ENCODE assay signal across 11 mouse cellular contexts in genomic region chr10:79636287-79636686, GRCm38 (mm10). TPM values are rescaled to one million over a fixed set of nuclear protein-coding genes. Genes with fewer than 3 reads are reported as not detected.
A peak's percentile ranks its signal among the peaks of the same experiment; 100 is the strongest.
DNase-seq lines count a peak whose midpoint lies in the region; ATAC-seq and TF ChIP-seq lines count a peak whose summit lies in the region.
"Had no signal": no experiment of that assay in that cellular context is flagged by ENCODE, and none has a peak within 500 bp of the region (broad histone marks: within the 10 kb centered on the region; RNA-seq: fewer than 3 reads in every experiment).

No protein-coding gene starts in this region.

- H3K36me3 ChIP-seq in stomach, embryonic 15.5 days: no peaks in the 10 kb centered on the region
- no peaks in the 10 kb centered on the region for H3K36me3 ChIP-seq in stomach, postnatal 0 days (ENCODE audit: control insufficient read depth, insufficient read depth, low read length)
- H3K36me3 ChIP-seq in forebrain, embryonic 14.5 days (ENCODE audit: control insufficient read depth, insufficient read depth, low read length): no peaks in the 10 kb centered on the region
- no peaks in the 10 kb centered on the region for H3K36me3 ChIP-seq in limb, embryonic 15.5 days
- H3K36me3 ChIP-seq: heart, embryonic 10.5 days had no signal

- H3K9me3 ChIP-seq in stomach, embryonic 15.5 days: no peaks in the 10 kb centered on the region
- H3K9me3 ChIP-seq in stomach, postnatal 0 days (ENCODE audit: control insufficient read depth, low read length): no peaks in the 10 kb centered on the region
- no peaks in the 10 kb centered on the region for H3K9me3 ChIP-seq in forebrain, embryonic 14.5 days (replicated peaks; ENCODE audit: control insufficient read depth, low read length)
- no peaks in the 10 kb centered on the region for H3K9me3 ChIP-seq in limb, embryonic 15.5 days
- H3K9me3 ChIP-seq: heart, embryonic 10.5 days had no signal

- no peak overlapping the region for H3K27ac ChIP-seq in stomach, embryonic 15.5 days
- H3K27ac ChIP-seq in stomach, postnatal 0 days (replicated peaks): no peak overlapping the region
- H3K27ac ChIP-seq in forebrain, embryonic 14.5 days (ENCODE audit: low read depth, low read length): no peak overlapping the region
- no peak overlapping the region for H3K27ac ChIP-seq in limb, embryonic 15.5 days

- no peak overlapping the region for H3K4me3 ChIP-seq in stomach, embryonic 15.5 days (replicated peaks)
- H3K4me3 ChIP-seq in stomach, postnatal 0 days (ENCODE audit: low read depth, low read length): no peak overlapping the region
- H3K4me3 ChIP-seq in forebrain, embryonic 14.5 days (ENCODE audit: low read depth, low read length): peak overlapping the region; percentile 77; the same call in 1 of the 2 replicates
- H3K4me3 ChIP-seq in limb, embryonic 15.5 days: no peak overlapping the region; the same call in 1 of the 2 replicates

- peak overlapping the region; percentile 92; the same call in 1 of the 2 replicates for H3K4me2 ChIP-seq in stomach, embryonic 15.5 days
- H3K4me2 ChIP-seq in stomach, postnatal 0 days (replicated peaks; ENCODE audit: low read depth): no peak overlapping the region
- H3K4me2 ChIP-seq in forebrain, embryonic 14.5 days (ENCODE audit: low read length): peak overlapping the region; percentile 79
- peak overlapping the region; percentile 94; the same call in 1 of the 2 replicates for H3K4me2 ChIP-seq in limb, embryonic 15.5 days

- no peak overlapping the region for H3K9ac ChIP-seq in stomach, embryonic 15.5 days
- H3K9ac ChIP-seq in stomach, postnatal 0 days (ENCODE audit: low read length): no peak overlapping the region
- H3K9ac ChIP-seq in forebrain, embryonic 14.5 days (ENCODE audit: low read length): no peak overlapping the region
- H3K9ac ChIP-seq in limb, embryonic 15.5 days: no peak overlapping the region

- TF ChIP-seq EP300 in stomach, postnatal 0 days (optimal IDR thresholded peaks at IDR 0.05): no peak

- TF ChIP-seq CTCF in stomach, postnatal 0 days (IDR thresholded peaks at IDR 0.05; ENCODE audit: low read depth): no peak

- no peak for DNase-seq in stomach, postnatal 0 days (ENCODE audit: low spot score)
- DNase-seq in forebrain, embryonic 14.5 days (ENCODE audit: low spot score): no peak
- DNase-seq in right cerebral cortex, postnatal 4 days: no peak
- DNase-seq in gastrocnemius, adult 8-10 months (ENCODE audit: low spot score in 2 of 2): no peak
- no peak for DNase-seq in lung, postnatal 25 days (ENCODE audit: low spot score)
- DNase-seq: thymus, postnatal 4 days had no signal

- peaks cover 26% of the 10 kb centered on the region; the same call in 1 of the 2 replicates for H3K27me3 ChIP-seq in stomach, embryonic 15.5 days (replicated peaks)
- peaks cover 6% of the 10 kb centered on the region; the same call in 1 of the 2 replicates for H3K27me3 ChIP-seq in stomach, postnatal 0 days (ENCODE audit: control insufficient read depth, insufficient read depth, low read length)
- H3K27me3 ChIP-seq in forebrain, embryonic 14.5 days (replicated peaks; ENCODE audit: control insufficient read depth, insufficient read depth, low read length): peaks cover 9% of the 10 kb centered on the region; the same call in 1 of the 2 replicates
- H3K27me3 ChIP-seq in limb, embryonic 15.5 days: peaks cover 35% of the 10 kb centered on the region

- no peak for ATAC-seq in stomach, embryonic 15.5 days (ENCODE audit: insufficient read depth, low FRiP score, low read depth)
- ATAC-seq in stomach, postnatal 0 days (ENCODE audit: low FRiP score, low TSS enrichment): no peak
- ATAC-seq in forebrain, embryonic 14.5 days: no peak
- no peak for ATAC-seq in limb, embryonic 15.5 days (ENCODE audit: insufficient number of reproducible peaks, low FRiP score, low TSS enrichment, low read depth)

- 86% methylated on average over 8 of the region's 8 CpGs for WGBS in stomach, embryonic 15.5 days
- WGBS in stomach, postnatal 0 days: 81% methylated on average over 8 of the region's 8 CpGs
- WGBS in forebrain, embryonic 14.5 days: 84% methylated on average over 8 of the region's 8 CpGs
- WGBS in limb, embryonic 15.5 days: 83% methylated on average over 8 of the region's 8 CpGs

- peaks cover 11% of the 10 kb centered on the region for H3K4me1 ChIP-seq in stomach, embryonic 15.5 days
- H3K4me1 ChIP-seq in stomach, postnatal 0 days (replicated peaks; ENCODE audit: control insufficient read depth, insufficient read depth): 0 out of 2 replicates have a peak, but pooled peaks cover 6% of the 10 kb centered on the region
- H3K4me1 ChIP-seq in forebrain, embryonic 14.5 days (ENCODE audit: control insufficient read depth, insufficient read depth, low read length): peaks cover 3% of the 10 kb centered on the region; the same call in 1 of the 2 replicates
- peaks cover 31% of the 10 kb centered on the region for H3K4me1 ChIP-seq in limb, embryonic 15.5 days

RNA-seq across cellular contexts. Expression of gene Shc2, which starts 1.4 kb away (rescaled TPM):
- 9.1 and 10.6 TPM in 2 replicates for polyA plus RNA-seq in stomach, embryonic 15.5 days (2015; fragmentation: Nextera tagmentation; extraction: Ambion mirVana)
- 2.7 and 3.3 TPM in 2 replicates for polyA plus RNA-seq in stomach, postnatal 0 days (2015; fragmentation: Nextera tagmentation; extraction: Ambion mirVana)
- polyA plus RNA-seq in forebrain, embryonic 14.5 days (2014; fragmentation: Nextera tagmentation; extraction: Ambion mirVana): 5.9 and 6.5 TPM in 2 replicates
- polyA plus RNA-seq in limb, embryonic 15.5 days (2015; fragmentation: Nextera tagmentation; extraction: Ambion mirVana): 7.8 and 10.1 TPM in 2 replicates
- total RNA-seq in gastrocnemius, adult 8-10 months (2022): 10 to 100 TPM in 2 of 4 experiments, 1 to 10 TPM in 2; 5.4 to 13.0 (median 8.7) TPM
- total RNA-seq: monocyte, adult 5-6 weeks had no signal

RNA-seq across cellular contexts. Expression of gene Odf3l2, which starts 9.3 kb away (rescaled TPM):
- not detected in 2 replicates for polyA plus RNA-seq in stomach, embryonic 15.5 days (2015; fragmentation: Nextera tagmentation; extraction: Ambion mirVana)
- not detected in 2 replicates for polyA plus RNA-seq in stomach, postnatal 0 days (2015; fragmentation: Nextera tagmentation; extraction: Ambion mirVana)
- 0.14 and 0.17 TPM in 2 replicates for polyA plus RNA-seq in forebrain, embryonic 14.5 days (2014; fragmentation: Nextera tagmentation; extraction: Ambion mirVana)
- polyA plus RNA-seq in limb, embryonic 15.5 days (2015; fragmentation: Nextera tagmentation; extraction: Ambion mirVana): 0.12 TPM in 1 of 2 replicates, not detected in the other
- 100 to 1,000 TPM in 1 of 4 experiments, 10 to 100 TPM in 3; 32.0 to 113 (median 56.6) TPM for total RNA-seq in gastrocnemius, adult 8-10 months (2022)
- total RNA-seq: liver, adult 2 months; monocyte, adult 5-6 weeks had no signal
- polyA plus RNA-seq: heart, embryonic 10.5 days; liver, adult 2 months had no signal

RNA-seq across cellular contexts. Expression of gene C2cd4c, which starts 22.5 kb away (rescaled TPM):
- 0.08 and 0.14 TPM in 2 replicates for polyA plus RNA-seq in stomach, embryonic 15.5 days (2015; fragmentation: Nextera tagmentation; extraction: Ambion mirVana)
- 0.02 and 0.07 TPM in 2 replicates for polyA plus RNA-seq in stomach, postnatal 0 days (2015; fragmentation: Nextera tagmentation; extraction: Ambion mirVana)
- 0.46 and 0.52 TPM in 2 replicates for polyA plus RNA-seq in forebrain, embryonic 14.5 days (2014; fragmentation: Nextera tagmentation; extraction: Ambion mirVana)
- polyA plus RNA-seq in limb, embryonic 15.5 days (2015; fragmentation: Nextera tagmentation; extraction: Ambion mirVana): not detected in 2 replicates
- 1 to 10 TPM in 1 of 4 experiments, under 1 TPM in 3; 0.22 to 1.1 (median 0.68) TPM for total RNA-seq in gastrocnemius, adult 8-10 months (2022)
- total RNA-seq: liver, adult 2 months; monocyte, adult 5-6 weeks had no signal
- polyA plus RNA-seq: heart, embryonic 10.5 days had no signal

RNA-seq across cellular contexts. Expression of gene Madcam1, which starts 28.1 kb away (rescaled TPM):
- polyA plus RNA-seq in stomach, embryonic 15.5 days (2015; fragmentation: Nextera tagmentation; extraction: Ambion mirVana): 36.4 and 41.1 TPM in 2 replicates
- polyA plus RNA-seq in stomach, postnatal 0 days (2015; fragmentation: Nextera tagmentation; extraction: Ambion mirVana): 17.6 and 22.2 TPM in 2 replicates
- 1.1 and 1.2 TPM in 2 replicates for polyA plus RNA-seq in forebrain, embryonic 14.5 days (2014; fragmentation: Nextera tagmentation; extraction: Ambion mirVana)
- 5.4 and 5.8 TPM in 2 replicates for polyA plus RNA-seq in limb, embryonic 15.5 days (2015; fragmentation: Nextera tagmentation; extraction: Ambion mirVana)
- not detected for total RNA-seq in gastrocnemius, adult 8-10 months (2022)
- total RNA-seq: liver, adult 2 months; monocyte, adult 5-6 weeks had no signal
- polyA plus RNA-seq: liver, adult 2 months had no signal

RNA-seq across cellular contexts. Expression of gene Tpgs1, which starts 32.9 kb away (rescaled TPM):
- 58.2 and 59.3 TPM in 2 replicates for polyA plus RNA-seq in stomach, embryonic 15.5 days (2015; fragmentation: Nextera tagmentation; extraction: Ambion mirVana)
- 50.3 and 51.0 TPM in 2 replicates for polyA plus RNA-seq in stomach, postnatal 0 days (2015; fragmentation: Nextera tagmentation; extraction: Ambion mirVana)
- 101 and 105 TPM in 2 replicates for polyA plus RNA-seq in forebrain, embryonic 14.5 days (2014; fragmentation: Nextera tagmentation; extraction: Ambion mirVana)
- polyA plus RNA-seq in limb, embryonic 15.5 days (2015; fragmentation: Nextera tagmentation; extraction: Ambion mirVana): 54.6 and 58.9 TPM in 2 replicates
- total RNA-seq in gastrocnemius, adult 8-10 months (2022): 10 to 100 TPM; 17.6 to 21.1 (median 20.1) TPM
